Mouse (Mus musculus): ENCODE results near the gene Phactr3. TPM values are rescaled to one million over a fixed set of nuclear protein-coding genes. Genes with fewer than 3 reads are reported as not detected.
"Not testable (repeated sequence)": the region's sequence is repeated elsewhere in the genome, so short reads cannot be mapped to it uniquely, and the experiment has no call there.

The Phactr3 gene
- polyA plus RNA-seq, 1 experiment from 2014 or later, result 0.04 TPM

DNA sequence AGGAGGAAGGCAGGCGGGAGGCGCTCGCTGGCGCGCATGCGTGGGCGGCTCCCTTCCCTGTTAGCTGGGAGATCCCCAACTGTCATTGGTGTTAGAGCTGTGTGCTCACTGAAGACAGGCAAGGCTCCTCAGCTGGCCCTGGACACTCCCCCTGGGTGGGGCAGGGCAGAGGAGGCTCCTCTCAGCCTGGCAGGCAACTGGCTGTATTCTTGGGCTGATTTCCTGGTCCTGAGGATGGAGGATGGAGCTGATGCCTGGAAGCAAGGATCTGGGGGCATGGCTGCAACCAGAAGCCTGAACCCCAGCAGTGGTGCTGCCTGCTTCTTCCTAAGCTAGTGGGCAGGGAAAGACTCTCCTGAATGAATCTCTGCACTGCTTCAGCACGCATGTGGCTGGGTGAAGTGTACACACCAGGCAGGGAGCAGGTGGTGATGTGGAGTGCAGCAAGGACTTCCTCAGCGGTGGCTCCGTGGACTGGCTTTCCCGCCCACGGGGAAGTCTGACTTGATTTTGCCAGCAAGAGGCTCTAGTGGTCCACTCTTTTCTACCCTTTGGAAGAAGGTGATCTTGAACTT lies 208.8 kb downstream of the Phactr3 start:
- H3K4me2 ChIP-seq (ENCODE audit: low read depth, low read length), result no peak overlapping the region
- ATAC-seq (ENCODE audit: low read depth), result peak; percentile 45

DNA sequence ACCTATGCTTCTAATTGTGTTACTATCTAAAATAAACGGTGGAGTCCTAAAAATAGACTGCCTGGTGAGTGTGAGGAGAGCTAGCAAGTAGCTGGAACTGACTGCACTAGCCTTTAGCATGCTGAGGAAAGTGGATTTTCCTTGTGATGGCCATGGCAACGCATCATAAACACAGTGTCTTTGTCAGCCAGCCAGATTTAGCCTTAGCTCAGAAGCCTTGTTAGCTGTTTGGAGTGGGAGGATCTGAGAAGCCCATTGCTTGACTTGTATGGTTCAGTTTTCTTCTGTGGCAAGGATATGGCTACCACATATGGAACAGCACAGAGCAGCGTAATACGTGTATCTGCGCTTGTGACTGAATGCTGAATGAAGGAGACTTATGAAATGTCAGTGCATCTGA lies 210.8 kb downstream of the Phactr3 start:
- Histone ChIP-seq H3K27me3 (ENCODE audit: control insufficient read depth, insufficient read depth, low read depth, low read length) (no peaks in the 10 kb centered on the region), H3K27ac (ENCODE audit: low read length) (no peak overlapping the region), H3K36me3 (ENCODE audit: control insufficient read depth, insufficient read depth) (no peaks in the 10 kb centered on the region), H3K4me2 (ENCODE audit: low read depth, low read length) (no peak overlapping the region), H3K9me3 (replicated peaks; ENCODE audit: control insufficient read depth, low read length) (no peaks in the 10 kb centered on the region), H3K4me1 (ENCODE audit: control insufficient read depth, low read depth, low read length) (no peaks in the 10 kb centered on the region), H3K4me3 (ENCODE audit: low read depth, low read length) (no peak overlapping the region), H3K9ac (ENCODE audit: low read depth, low read length) (no peak overlapping the region)
- no peak for ATAC-seq (ENCODE audit: low read depth)
- WGBS (ENCODE audit: insufficient replicate concordance), result 61% methylated on average over 5 of the region's 5 CpGs

More for the DNA sequence above, 208.8 kb downstream of the Phactr3 start:
- Histone ChIP-seq H3K27me3 (ENCODE audit: control insufficient read depth, insufficient read depth, low read depth, low read length) (no peaks in the 10 kb centered on the region), H3K36me3 (ENCODE audit: control insufficient read depth, insufficient read depth) (no peaks in the 10 kb centered on the region), H3K9me3 (replicated peaks; ENCODE audit: control insufficient read depth, low read length) (no peaks in the 10 kb centered on the region), H3K9ac (ENCODE audit: low read depth, low read length) (no peak overlapping the region), H3K27ac (ENCODE audit: low read length) (no peak overlapping the region), H3K4me3 (ENCODE audit: low read depth, low read length) (no peak overlapping the region), H3K4me1 (ENCODE audit: control insufficient read depth, low read depth, low read length) (no peaks in the 10 kb centered on the region)
- 10% methylated on average over 12 of the region's 12 CpGs for WGBS (ENCODE audit: insufficient replicate concordance)

DNA sequence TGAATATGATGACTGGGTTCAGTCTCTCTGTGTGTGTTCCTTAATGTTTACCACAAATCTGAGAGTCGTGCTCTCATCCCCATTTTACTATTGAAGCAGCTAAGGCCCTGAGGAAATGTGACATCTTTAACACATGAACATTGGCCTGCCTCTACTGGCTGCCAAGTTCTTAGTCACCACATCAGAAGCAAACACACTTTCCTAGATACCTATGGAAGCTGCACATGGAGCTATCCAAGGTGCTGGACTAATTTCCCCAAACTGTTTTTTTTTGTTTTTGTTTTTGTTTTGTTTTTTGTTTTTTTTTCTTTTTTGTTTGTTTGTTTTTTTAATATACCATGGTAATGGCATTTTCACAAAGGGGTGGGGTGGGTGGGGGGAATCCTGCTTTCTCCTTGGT lies 211.2 kb downstream of the Phactr3 start:
- Histone ChIP-seq H3K4me3 (ENCODE audit: low read depth, low read length) (no peak overlapping the region), H3K9me3 (replicated peaks; ENCODE audit: control insufficient read depth, low read length) (no peaks in the 10 kb centered on the region), H3K4me2 (ENCODE audit: low read depth, low read length) (no peak overlapping the region), H3K36me3 (ENCODE audit: control insufficient read depth, insufficient read depth) (no peaks in the 10 kb centered on the region), H3K9ac (ENCODE audit: low read depth, low read length) (no peak overlapping the region), H3K27me3 (ENCODE audit: control insufficient read depth, insufficient read depth, low read depth, low read length) (no peaks in the 10 kb centered on the region), H3K4me1 (ENCODE audit: control insufficient read depth, low read depth, low read length) (no peaks in the 10 kb centered on the region), H3K27ac (ENCODE audit: low read length) (no peak overlapping the region)
- ATAC-seq (ENCODE audit: low read depth), result no peak
- WGBS (ENCODE audit: insufficient replicate concordance), result 31% methylated on average over 1 of the region's 1 CpGs

GRCm38 (mm10) chr2:178337878-178338277 lies 219.1 kb downstream of the Phactr3 start:
- Histone ChIP-seq H3K36me3 (ENCODE audit: control insufficient read depth, insufficient read depth) (no peaks in the 10 kb centered on the region), H3K27me3 (ENCODE audit: control insufficient read depth, insufficient read depth, low read depth, low read length) (no peaks in the 10 kb centered on the region), H3K9me3 (replicated peaks; ENCODE audit: control insufficient read depth, low read length) (no peaks in the 10 kb centered on the region), H3K9ac (ENCODE audit: low read depth, low read length) (no peak overlapping the region), H3K4me1 (ENCODE audit: control insufficient read depth, low read depth, low read length) (no peaks in the 10 kb centered on the region), H3K4me3 (ENCODE audit: low read depth, low read length) (no peak overlapping the region), H3K27ac (ENCODE audit: low read length) (no peak overlapping the region), H3K4me2 (ENCODE audit: low read depth, low read length) (no peak overlapping the region)
- no peak for ATAC-seq (ENCODE audit: low read depth)
- 31% methylated on average over 1 of the region's 1 CpGs for WGBS (ENCODE audit: insufficient replicate concordance)

- H3K9ac ChIP-seq (ENCODE audit: low read depth, low read length), result no peak overlapping the region
- H3K27ac ChIP-seq (ENCODE audit: low read length), result no peak overlapping the region
- no peaks in the 10 kb centered on the region for H3K36me3 ChIP-seq (ENCODE audit: control insufficient read depth, insufficient read depth)
- no peak overlapping the region for H3K4me3 ChIP-seq (ENCODE audit: low read depth, low read length)
- H3K4me1 ChIP-seq (ENCODE audit: control insufficient read depth, low read depth, low read length), result no peaks in the 10 kb centered on the region
- no peaks in the 10 kb centered on the region for H3K9me3 ChIP-seq (replicated peaks; ENCODE audit: control insufficient read depth, low read length)
- no peaks in the 10 kb centered on the region for H3K27me3 ChIP-seq (ENCODE audit: control insufficient read depth, insufficient read depth, low read depth, low read length)
- no peak overlapping the region for H3K4me2 ChIP-seq (ENCODE audit: low read depth, low read length)
- WGBS (ENCODE audit: insufficient replicate concordance), result 0% methylated on average over 2 of the region's 2 CpGs
- ATAC-seq (ENCODE audit: low read depth), result no peak
Measured at GRCm38 (mm10) chr2:178339044-178339443, 220.3 kb downstream of the Phactr3 start.

- H3K27ac ChIP-seq (ENCODE audit: low read length); H3K4me1 ChIP-seq (ENCODE audit: control insufficient read depth, low read depth, low read length); H3K9me3 ChIP-seq (replicated peaks; ENCODE audit: control insufficient read depth, low read length); H3K4me2 ChIP-seq (ENCODE audit: low read depth, low read length); H3K36me3 ChIP-seq (ENCODE audit: control insufficient read depth, insufficient read depth); H3K9ac ChIP-seq (ENCODE audit: low read depth, low read length); ATAC-seq (ENCODE audit: low read depth); H3K27me3 ChIP-seq (ENCODE audit: control insufficient read depth, insufficient read depth, low read depth, low read length); H3K4me3 ChIP-seq (ENCODE audit: low read depth, low read length): not testable (repeated sequence)
Measured at GRCm38 (mm10) chr2:178342105-178342504, 223.3 kb downstream of the Phactr3 start.

- Histone ChIP-seq H3K36me3 (ENCODE audit: control insufficient read depth, insufficient read depth) (no peaks in the 10 kb centered on the region), H3K27ac (ENCODE audit: low read length) (no peak overlapping the region), H3K9me3 (replicated peaks; ENCODE audit: control insufficient read depth, low read length) (no peaks in the 10 kb centered on the region), H3K9ac (ENCODE audit: low read depth, low read length) (no peak overlapping the region), H3K27me3 (ENCODE audit: control insufficient read depth, insufficient read depth, low read depth, low read length) (no peaks in the 10 kb centered on the region), H3K4me2 (ENCODE audit: low read depth, low read length) (no peak overlapping the region), H3K4me3 (ENCODE audit: low read depth, low read length) (no peak overlapping the region), H3K4me1 (ENCODE audit: control insufficient read depth, low read depth, low read length) (no peaks in the 10 kb centered on the region)
- 44% methylated on average over 4 of the region's 4 CpGs for WGBS (ENCODE audit: insufficient replicate concordance)
- ATAC-seq (ENCODE audit: low read depth), result no peak
Measured at GRCm38 (mm10) chr2:178342597-178342996, 223.8 kb downstream of the Phactr3 start.

Other genes starting within 250 kb of the Phactr3 start
- gene Gm14327, start 221.9 kb upstream of the Phactr3 start, polyA plus RNA-seq (2015; fragmentation: Nextera tagmentation; extraction: Ambion mirVana), result 1.4 and 1.5 TPM in 2 replicates
- gene Zfp972, start 193.4 kb upstream of the Phactr3 start, polyA plus RNA-seq (2015; fragmentation: Nextera tagmentation; extraction: Ambion mirVana), result 0.41 and 0.55 TPM in 2 replicates
- gene Gm14326, start 161.7 kb upstream of the Phactr3 start, polyA plus RNA-seq (2015; fragmentation: Nextera tagmentation; extraction: Ambion mirVana), result 4.1 and 4.6 TPM in 2 replicates
- 3.8 and 4.2 TPM in 2 replicates for gene Zfp971, start 95.7 kb upstream of the Phactr3 start, polyA plus RNA-seq (2015; fragmentation: Nextera tagmentation; extraction: Ambion mirVana)
- gene Zfp931, start 40.5 kb upstream of the Phactr3 start, polyA plus RNA-seq (2015; fragmentation: Nextera tagmentation; extraction: Ambion mirVana), result 3.4 and 4.4 TPM in 2 replicates

All from liver, embryonic 16.5 days (tissue).